Mouse (Mus musculus) adrenal gland, adult 8-10 months (tissue): Measurements from ENCODE around the gene Prdm15. TPM values are rescaled to one million over a fixed set of nuclear protein-coding genes. Genes with fewer than 3 reads are reported as not detected.

Experiments used
- DNase-seq: peaks from one replicate; pipeline ENCODE4 v3.0.0; 2022
- microRNA-seq, 2 experiments: library from miRNA; unstranded; fragments of <30 nt; microRNA quantifications; one replicate each; pipeline ENCODE4 v1.2.0; 2022
- total RNA-seq, 4 experiments: library from RNA; stranded (reverse); gene quantifications; 2 replicates each; pipeline ENCODE4 v1.2.4; 2022

The Prdm15 gene
- total RNA-seq, 4 experiments from 2014 or later: 8.8 to 17.4 (median 16.7) TPM

GRCm38 (mm10) chr16:97751884-97752283 lies 99.8 kb downstream of the Prdm15 start:
- peak; percentile 85 for DNase-seq

GRCm38 (mm10) chr16:97748421-97748820 lies 103.2 kb downstream of the Prdm15 start:
- no peak for DNase-seq

Small RNAs within 50 kb of the gene (microRNA-seq; reads per million reads assigned to microRNA genes)
- 0.18 to 1.0 reads per million in 2 experiments for gene Mir6964

Other genes with a start within 250 kb of the Prdm15 start
- gene Tmprss2, start 240.7 kb downstream of the Prdm15 start, total RNA-seq: under 1 TPM in 2 of 4 experiments, not detected in 2; 0.07 to 0.09 TPM
- gene Ripk4, start 88.1 kb downstream of the Prdm15 start, total RNA-seq: 1 to 10 TPM; 2.0 to 2.5 (median 2.2) TPM
- gene C2cd2, start 110.7 kb upstream of the Prdm15 start, total RNA-seq: 10 to 100 TPM; 15.2 to 23.5 (median 20.8) TPM
- gene Zbtb21, start 110.8 kb upstream of the Prdm15 start, total RNA-seq: 10 to 100 TPM; 28.3 to 48.0 (median 36.4) TPM
- 10 to 100 TPM; 44.5 to 64.9 (median 50.7) TPM for gene B230307C23Rik, start 145.5 kb upstream of the Prdm15 start, total RNA-seq
- gene A630089N07Rik, start 230.6 kb upstream of the Prdm15 start, total RNA-seq: 10 to 100 TPM in 1 of 4 experiments, 1 to 10 TPM in 3; 7.7 to 13.7 (median 9.3) TPM